Mouse (Mus musculus): ENCODE data around the gene Trio.

The Trio gene

GRCm38 (mm10) chr15:27951195-27951594 is 74.5 kb downstream of the Trio start:
- in situ Hi-C loops (cut with MboI; ENCODE audit: low sequenced_read_pairs), result no loop called here

DNA sequence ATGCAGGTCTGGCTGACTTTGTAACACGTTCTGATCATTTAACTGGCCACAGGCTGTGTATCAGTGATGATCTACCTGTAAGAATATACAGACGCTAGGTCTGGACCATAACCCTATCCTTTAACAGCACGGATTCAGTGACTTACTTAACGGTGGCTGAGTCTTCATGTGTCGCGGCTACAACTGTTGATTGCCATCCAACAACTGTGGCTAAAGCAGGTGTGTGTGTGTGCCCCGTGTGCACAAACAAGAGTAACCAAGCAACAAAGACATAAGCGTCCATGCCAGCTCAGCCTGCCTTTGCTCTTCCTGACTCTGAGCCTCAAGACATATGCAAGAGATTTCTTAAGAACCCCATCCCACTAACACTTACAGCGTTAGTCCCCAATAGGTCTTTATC is 76.5 kb downstream of the Trio start:
- in situ Hi-C loops (cut with MboI; ENCODE audit: low sequenced_read_pairs), result no loop called here

DNA sequence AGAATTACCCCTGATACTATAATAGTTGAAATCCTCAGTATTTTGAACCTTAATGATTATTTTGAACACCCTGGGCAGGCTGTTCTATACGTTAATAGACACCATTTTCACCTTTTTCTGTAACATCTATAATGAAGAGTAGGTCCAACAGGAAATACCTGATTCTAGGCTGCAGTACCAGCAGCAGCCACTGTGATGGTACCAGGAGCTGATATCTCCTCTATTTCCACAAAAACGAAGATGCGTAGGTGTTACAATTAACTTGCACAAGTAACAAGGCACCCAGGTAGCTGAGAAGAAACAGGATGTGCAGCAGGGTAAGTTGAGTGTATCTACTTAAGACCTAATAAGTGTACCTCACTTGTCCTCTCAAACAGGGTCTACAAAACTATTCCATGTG is 77.8 kb downstream of the Trio start:
- in situ Hi-C loops (cut with MboI; ENCODE audit: low sequenced_read_pairs), result no loop called here

DNA sequence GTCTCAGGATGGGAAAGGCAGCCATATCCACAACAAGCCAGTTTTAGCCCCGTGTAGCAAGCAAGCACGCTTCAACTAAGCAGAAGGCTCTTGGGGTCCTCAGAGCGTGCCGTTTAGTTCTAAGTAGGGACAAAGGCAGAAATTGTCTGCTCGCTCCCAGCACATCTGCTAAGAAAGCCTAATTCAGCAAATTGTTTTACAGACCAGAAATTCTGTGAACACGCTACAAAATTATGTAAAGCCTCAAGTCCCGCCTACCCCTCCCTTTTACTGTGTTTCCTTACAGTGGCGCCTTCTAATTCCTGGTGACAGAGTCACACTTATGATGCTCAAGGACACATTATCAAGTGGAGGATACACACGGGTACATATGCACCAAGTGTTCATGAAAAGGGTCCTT is 80.1 kb downstream of the Trio start:
- in situ Hi-C loops (cut with MboI; ENCODE audit: low sequenced_read_pairs), result no loop called here

GRCm38 (mm10) chr15:27944898-27945297 is 80.8 kb downstream of the Trio start:
- in situ Hi-C loops (cut with MboI; ENCODE audit: low sequenced_read_pairs), result no loop called here

- in situ Hi-C loops (cut with MboI; ENCODE audit: low sequenced_read_pairs), result no loop called here
These were observed 82.0 kb downstream of the Trio start for GRCm38 (mm10) chr15:27943486-27944195.

- in situ Hi-C loops (cut with MboI; ENCODE audit: low sequenced_read_pairs), result no loop called here
These were observed 83.3 kb downstream of the Trio start for GRCm38 (mm10) chr15:27942148-27942847.

GRCm38 (mm10) chr15:27941441-27941840 is 84.2 kb downstream of the Trio start:
- in situ Hi-C loops (cut with MboI; ENCODE audit: low sequenced_read_pairs), result no loop called here

DNA sequence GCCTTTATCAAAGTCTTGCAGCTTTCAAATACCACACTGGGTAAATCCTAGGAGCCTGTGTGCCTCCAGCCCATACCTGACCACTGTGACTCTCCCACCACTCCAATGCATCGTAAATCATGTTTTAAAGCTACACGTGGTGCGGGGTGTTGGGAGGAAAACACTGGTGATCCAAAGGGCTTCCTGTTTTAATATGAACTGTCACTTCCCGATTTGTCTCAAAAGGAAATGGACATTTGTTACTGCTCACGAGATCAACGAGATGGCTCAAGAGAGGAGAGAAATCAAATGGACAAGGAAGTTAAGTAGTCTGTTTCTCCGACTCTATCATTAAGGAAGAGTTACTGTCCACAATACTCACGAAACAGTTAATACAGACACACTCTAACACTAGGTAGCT is 84.6 kb downstream of the Trio start:
- in situ Hi-C loops (cut with MboI; ENCODE audit: low sequenced_read_pairs), result no loop called here

DNA sequence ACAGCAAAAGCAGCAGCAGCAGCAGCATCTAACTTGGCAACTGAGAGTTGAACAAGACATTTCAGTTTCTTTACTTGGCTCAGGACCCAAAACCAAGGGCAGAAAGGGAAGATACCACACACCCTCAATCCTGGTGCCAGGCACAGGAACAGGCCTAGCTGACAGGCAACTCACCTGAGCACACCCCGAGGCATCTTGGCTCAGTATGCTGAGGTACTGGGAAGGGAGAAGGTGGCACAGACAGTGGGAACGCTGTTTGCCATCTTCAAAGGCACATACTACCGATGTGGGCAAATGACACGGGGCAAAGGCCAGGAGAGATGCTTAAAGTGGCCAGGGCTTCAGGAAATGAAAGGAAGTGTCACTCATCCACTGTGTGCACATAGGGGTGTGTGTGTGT is 85.6 kb downstream of the Trio start:
- in situ Hi-C loops (cut with MboI; ENCODE audit: low sequenced_read_pairs), result no loop called here

DNA sequence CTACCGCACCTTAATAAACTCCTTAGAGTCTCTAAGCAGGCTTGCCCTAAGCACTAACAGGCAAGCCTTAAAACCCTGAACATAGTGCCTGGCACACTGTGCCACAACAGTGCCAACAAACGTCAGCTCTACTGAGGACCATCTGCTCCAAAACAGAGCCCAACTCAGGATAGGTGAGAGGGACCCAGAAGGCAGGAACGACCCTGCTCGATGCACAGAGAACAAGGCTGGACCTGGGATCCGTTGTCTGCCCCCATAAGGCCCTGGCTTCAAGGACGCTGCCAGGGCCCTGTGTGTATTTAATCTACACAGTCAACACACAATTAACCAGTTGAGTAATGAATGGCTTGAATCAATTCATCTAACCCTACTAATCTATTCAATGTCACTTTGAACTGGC is 86.8 kb downstream of the Trio start:
- in situ Hi-C loops (cut with MboI; ENCODE audit: low sequenced_read_pairs), result no loop called here

- in situ Hi-C loops (cut with MboI; ENCODE audit: low sequenced_read_pairs), result no loop called here
These were observed 87.5 kb downstream of the Trio start for GRCm38 (mm10) chr15:27937861-27938833.

- in situ Hi-C loops (cut with MboI; ENCODE audit: low sequenced_read_pairs), result no loop called here
These were observed 88.4 kb downstream of the Trio start for GRCm38 (mm10) chr15:27937003-27937860.

DNA sequence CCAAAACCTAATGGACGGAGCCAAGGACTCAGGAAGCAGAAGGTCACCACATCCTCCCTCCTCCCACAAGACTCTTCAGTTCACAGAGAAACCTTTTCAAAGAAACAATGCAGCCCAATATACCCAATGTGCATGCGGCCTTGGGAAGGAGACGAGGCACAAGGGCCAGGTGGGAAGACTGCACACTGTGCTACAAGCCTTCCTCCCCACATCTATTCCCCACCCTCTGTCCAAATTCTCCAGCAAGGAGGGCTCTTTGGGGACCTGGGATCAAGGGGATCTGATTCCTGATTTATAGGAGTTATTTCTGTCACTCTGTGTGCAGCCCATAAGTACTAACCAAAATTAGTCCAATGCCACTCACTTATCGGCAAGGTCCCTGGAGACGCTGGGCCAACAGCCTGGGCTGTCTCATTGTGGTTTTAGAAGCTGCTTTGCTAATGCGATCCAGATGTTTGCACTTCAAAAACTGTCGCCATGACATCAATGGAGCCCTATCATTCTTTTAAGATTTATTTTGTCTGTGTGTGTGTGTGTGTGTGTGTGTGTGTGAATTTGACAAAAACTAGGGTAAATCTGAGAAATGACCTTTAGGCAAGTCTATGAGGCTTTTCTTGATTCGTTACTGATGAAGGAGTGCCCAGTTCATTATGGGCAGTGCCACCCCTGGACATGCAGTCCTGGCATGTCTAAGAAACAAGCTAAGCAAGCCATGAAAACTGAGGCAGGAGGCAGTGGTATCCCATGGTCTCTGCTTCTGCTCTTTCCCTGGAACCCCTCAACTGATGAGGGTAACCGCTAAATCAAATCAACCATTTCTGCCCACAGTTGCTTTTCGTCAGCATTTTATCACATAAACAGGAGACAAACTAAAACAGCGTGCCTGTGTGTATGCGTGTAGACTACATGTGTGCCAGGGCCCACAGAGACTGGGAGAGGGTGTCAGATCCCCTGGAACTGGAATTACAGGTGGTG is 89.6 kb downstream of the Trio start:
- in situ Hi-C loops (cut with MboI; ENCODE audit: low sequenced_read_pairs), result no loop called here

DNA sequence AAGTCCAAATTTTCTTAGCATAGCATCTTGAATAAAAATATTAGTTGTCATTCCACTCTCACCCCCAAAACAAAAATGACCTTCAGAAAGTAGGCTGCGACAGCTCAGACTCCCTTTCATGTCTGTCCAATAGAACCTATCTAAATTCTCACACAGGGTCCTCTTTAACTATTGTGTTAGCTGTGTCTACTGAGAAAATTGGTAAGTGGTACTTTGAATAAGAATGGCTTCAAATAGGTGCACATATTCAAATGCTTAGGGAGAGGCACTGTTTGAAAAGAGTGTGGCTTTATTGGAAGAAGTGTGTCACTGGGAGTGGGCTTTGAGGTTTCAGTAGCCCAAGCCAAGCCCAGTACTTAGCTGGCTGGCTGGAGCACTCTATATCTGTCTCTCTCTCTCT is 92.4 kb downstream of the Trio start:
- in situ Hi-C loops (cut with MboI; ENCODE audit: low sequenced_read_pairs), result no loop called here

GRCm38 (mm10) chr15:27931891-27932290 is 93.8 kb downstream of the Trio start:
- in situ Hi-C loops (cut with MboI; ENCODE audit: low sequenced_read_pairs), result no loop called here

GRCm38 (mm10) chr15:27931459-27931858 is 94.2 kb downstream of the Trio start:
- in situ Hi-C loops (cut with MboI; ENCODE audit: low sequenced_read_pairs), result no loop called here

- in situ Hi-C loops (cut with MboI; ENCODE audit: low sequenced_read_pairs), result loop anchor here (10.0 kb wide), 1 partner anchor 247 kb away; no protein-coding TSS in a partner anchor
These were observed 98.0 kb downstream of the Trio start for GRCm38 (mm10) chr15:27927614-27928013.

DNA sequence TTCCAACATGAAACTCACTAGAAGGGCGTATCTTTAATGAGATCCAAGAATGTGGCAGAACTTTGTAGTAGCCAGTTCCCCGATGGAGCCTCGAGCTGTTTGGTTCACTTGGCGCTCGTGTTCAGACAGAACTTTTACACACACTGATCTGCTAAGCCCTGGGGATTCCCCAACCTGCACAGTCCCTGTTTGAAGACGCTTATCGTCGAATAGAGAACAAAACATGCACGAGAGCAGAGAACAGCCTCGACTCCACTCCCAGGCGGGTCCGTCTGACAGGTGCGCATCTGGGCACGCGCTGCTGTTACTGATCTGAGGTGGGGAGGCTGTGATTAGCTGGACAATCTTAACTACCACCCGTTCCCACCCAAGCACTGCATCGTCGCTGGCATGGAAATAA is 98.7 kb downstream of the Trio start:
- in situ Hi-C loops (cut with MboI; ENCODE audit: low sequenced_read_pairs), result loop anchor here (10.0 kb wide), 1 partner anchor 248 kb away; no protein-coding TSS in a partner anchor

All from CH12F3 (cell line).